Mouse (Mus musculus): Measurements from ENCODE around the gene Slc39a11. TPM values are rescaled to one million over a fixed set of nuclear protein-coding genes. Genes with fewer than 3 reads are reported as not detected.

Gene Slc39a11
- polyA plus RNA-seq, 1 experiment from 2014 or later: 33.9 TPM

- Histone ChIP-seq H3K36me3 (replicated peaks) (no peaks in the 10 kb centered on the region), H3K4me2 (no peak overlapping the region), H3K9me3 (no peaks in the 10 kb centered on the region), H3K9ac (no peak overlapping the region), H3K4me3 (no peak overlapping the region), H3K4me1 (peaks cover 10% of the 10 kb centered on the region), H3K27me3 (replicated peaks) (0 out of 2 replicates have a peak, but pooled peaks cover 5% of the 10 kb centered on the region), H3K27ac (no peak overlapping the region)
- 23% methylated on average over 8 of the region's 8 CpGs for WGBS
- no peak for ATAC-seq (replicated peaks)
These were observed 387.8 kb downstream of the Slc39a11 start for GRCm38 (mm10) chr11:113262062-113262461.

GRCm38 (mm10) chr11:113261421-113261820, 388.5 kb downstream of the Slc39a11 start:
- Histone ChIP-seq H3K27ac (no peak overlapping the region), H3K4me2 (no peak overlapping the region), H3K9me3 (no peaks in the 10 kb centered on the region), H3K9ac (no peak overlapping the region), H3K4me1 (peaks cover 10% of the 10 kb centered on the region), H3K4me3 (no peak overlapping the region), H3K27me3 (replicated peaks) (0 out of 2 replicates have a peak, but pooled peaks cover 5% of the 10 kb centered on the region), H3K36me3 (replicated peaks) (no peaks in the 10 kb centered on the region)
- WGBS: 77% methylated on average over 4 of the region's 4 CpGs
- no peak for ATAC-seq (replicated peaks)

GRCm38 (mm10) chr11:113259712-113260382, 390.0 kb downstream of the Slc39a11 start:
- no peak overlapping the region for H3K4me2 ChIP-seq
- no peak for ATAC-seq (replicated peaks)
- peaks cover 10% of the 10 kb centered on the region for H3K4me1 ChIP-seq
- H3K4me3 ChIP-seq: no peak overlapping the region
- H3K27ac ChIP-seq: no peak overlapping the region
- no peaks in the 10 kb centered on the region for H3K9me3 ChIP-seq
- no peak overlapping the region for H3K9ac ChIP-seq
- WGBS: 88% methylated on average over 14 of the region's 14 CpGs
- H3K27me3 ChIP-seq (replicated peaks): 0 out of 2 replicates have a peak, but pooled peaks cover 4% of the 10 kb centered on the region
- no peaks in the 10 kb centered on the region for H3K36me3 ChIP-seq (replicated peaks)

- no peak overlapping the region for H3K27ac ChIP-seq
- no peaks in the 10 kb centered on the region for H3K9me3 ChIP-seq
- no peak overlapping the region for H3K4me3 ChIP-seq
- 84% methylated on average over 6 of the region's 6 CpGs for WGBS
- peaks cover 10% of the 10 kb centered on the region for H3K4me1 ChIP-seq
- ATAC-seq (replicated peaks): no peak
- H3K9ac ChIP-seq: no peak overlapping the region
- H3K36me3 ChIP-seq (replicated peaks): no peaks in the 10 kb centered on the region
- no peak overlapping the region for H3K4me2 ChIP-seq
- H3K27me3 ChIP-seq (replicated peaks): no peaks in the 10 kb centered on the region
These were observed 391.9 kb downstream of the Slc39a11 start for GRCm38 (mm10) chr11:113258016-113258415.

- 43% methylated on average over 6 of the region's 6 CpGs for WGBS
These were observed 395.2 kb downstream of the Slc39a11 start for GRCm38 (mm10) chr11:113254653-113255052.

GRCm38 (mm10) chr11:113253169-113253568, 396.7 kb downstream of the Slc39a11 start:
- no peaks in the 10 kb centered on the region for H3K36me3 ChIP-seq (replicated peaks)
- no peak for ATAC-seq (replicated peaks)
- 92% methylated on average over 4 of the region's 4 CpGs for WGBS
- H3K9ac ChIP-seq: no peak overlapping the region
- no peak overlapping the region for H3K4me2 ChIP-seq
- H3K9me3 ChIP-seq: no peaks in the 10 kb centered on the region
- H3K4me1 ChIP-seq: no peaks in the 10 kb centered on the region
- no peaks in the 10 kb centered on the region for H3K27me3 ChIP-seq (replicated peaks)
- H3K27ac ChIP-seq: no peak overlapping the region
- H3K4me3 ChIP-seq: no peak overlapping the region

More at GRCm38 (mm10) chr11:113254653-113255052, 395.2 kb downstream of the Slc39a11 start:
- no peak overlapping the region for H3K27ac ChIP-seq
- no peaks in the 10 kb centered on the region for H3K9me3 ChIP-seq
- no peak overlapping the region for H3K4me3 ChIP-seq
- H3K4me1 ChIP-seq: no peaks in the 10 kb centered on the region
- no peak overlapping the region for H3K4me2 ChIP-seq
- no peak overlapping the region for H3K9ac ChIP-seq
- H3K27me3 ChIP-seq (replicated peaks): no peaks in the 10 kb centered on the region
- no peaks in the 10 kb centered on the region for H3K36me3 ChIP-seq (replicated peaks)
- no peak for ATAC-seq (replicated peaks)

GRCm38 (mm10) chr11:113251172-113251571, 398.7 kb downstream of the Slc39a11 start:
- WGBS: 96% methylated on average over 7 of the region's 7 CpGs
- no peaks in the 10 kb centered on the region for H3K4me1 ChIP-seq
- no peak for ATAC-seq (replicated peaks)

GRCm38 (mm10) chr11:113246475-113246874, 403.4 kb downstream of the Slc39a11 start:
- H3K27me3 ChIP-seq (replicated peaks): no peaks in the 10 kb centered on the region
- no peak overlapping the region for H3K4me3 ChIP-seq
- no peaks in the 10 kb centered on the region for H3K36me3 ChIP-seq (replicated peaks)
- no peak for ATAC-seq (replicated peaks)
- H3K4me2 ChIP-seq: no peak overlapping the region
- no peak overlapping the region for H3K9ac ChIP-seq
- 80% methylated on average over 9 of the region's 9 CpGs for WGBS
- H3K27ac ChIP-seq: no peak overlapping the region
- 0 out of 2 replicates have a peak, but pooled peaks cover 3% of the 10 kb centered on the region for H3K4me1 ChIP-seq
- no peaks in the 10 kb centered on the region for H3K9me3 ChIP-seq

More at GRCm38 (mm10) chr11:113251172-113251571, 398.7 kb downstream of the Slc39a11 start:
- Histone ChIP-seq H3K27me3 (replicated peaks) (no peaks in the 10 kb centered on the region), H3K9ac (no peak overlapping the region), H3K9me3 (no peaks in the 10 kb centered on the region), H3K4me3 (no peak overlapping the region), H3K27ac (no peak overlapping the region), H3K4me2 (no peak overlapping the region), H3K36me3 (replicated peaks) (no peaks in the 10 kb centered on the region)

GRCm38 (mm10) chr11:113245666-113246065, 404.2 kb downstream of the Slc39a11 start:
- no peaks in the 10 kb centered on the region for H3K27me3 ChIP-seq (replicated peaks)
- H3K36me3 ChIP-seq (replicated peaks): no peaks in the 10 kb centered on the region
- H3K4me1 ChIP-seq: 0 out of 2 replicates have a peak, but pooled peaks cover 3% of the 10 kb centered on the region
- H3K27ac ChIP-seq: no peak overlapping the region
- 62% methylated on average over 10 of the region's 10 CpGs for WGBS
- no peak overlapping the region for H3K4me2 ChIP-seq
- H3K4me3 ChIP-seq: no peak overlapping the region
- H3K9ac ChIP-seq: no peak overlapping the region
- no peak for ATAC-seq (replicated peaks)
- no peaks in the 10 kb centered on the region for H3K9me3 ChIP-seq

GRCm38 (mm10) chr11:113234432-113234831, 415.4 kb downstream of the Slc39a11 start:
- no peaks in the 10 kb centered on the region for H3K27me3 ChIP-seq (replicated peaks)
- no peaks in the 10 kb centered on the region for H3K36me3 ChIP-seq (replicated peaks)
- H3K4me1 ChIP-seq: peaks cover 12% of the 10 kb centered on the region
- H3K9me3 ChIP-seq: no peaks in the 10 kb centered on the region
- no peak overlapping the region for H3K4me3 ChIP-seq
- H3K27ac ChIP-seq: no peak overlapping the region
- no peak for ATAC-seq (replicated peaks)
- WGBS: 80% methylated on average over 2 of the region's 2 CpGs
- no peak overlapping the region for H3K9ac ChIP-seq
- no peak overlapping the region for H3K4me2 ChIP-seq

- Histone ChIP-seq H3K9me3 (no peaks in the 10 kb centered on the region), H3K4me2 (no peak overlapping the region), H3K27me3 (replicated peaks) (peaks cover 12% of the 10 kb centered on the region; the same call in 1 of the 2 replicates), H3K27ac (no peak overlapping the region), H3K4me3 (no peak overlapping the region), H3K4me1 (peaks cover 12% of the 10 kb centered on the region), H3K36me3 (replicated peaks) (no peaks in the 10 kb centered on the region), H3K9ac (no peak overlapping the region)
- no peak for ATAC-seq (replicated peaks)
- 15% methylated on average over 6 of the region's 6 CpGs for WGBS
These were observed 417.8 kb downstream of the Slc39a11 start for GRCm38 (mm10) chr11:113232049-113232448.

GRCm38 (mm10) chr11:113230410-113231132, 419.3 kb downstream of the Slc39a11 start:
- ATAC-seq (replicated peaks): no peak

More at GRCm38 (mm10) chr11:113230410-113231132, 419.3 kb downstream of the Slc39a11 start:
- H3K9ac ChIP-seq: no peak overlapping the region
- no peak overlapping the region for H3K4me2 ChIP-seq
- no peak overlapping the region for H3K4me3 ChIP-seq
- 44% methylated on average over 6 of the region's 6 CpGs for WGBS
- no peak overlapping the region for H3K27ac ChIP-seq
- H3K9me3 ChIP-seq: no peaks in the 10 kb centered on the region
- peaks cover 17% of the 10 kb centered on the region; the same call in 1 of the 2 replicates for H3K27me3 ChIP-seq (replicated peaks)
- no peaks in the 10 kb centered on the region for H3K36me3 ChIP-seq (replicated peaks)
- peaks cover 12% of the 10 kb centered on the region for H3K4me1 ChIP-seq
